Mouse (Mus musculus) adrenal gland, postnatal 25 days (tissue): Measurements from ENCODE around the gene Olfr298. TPM values are rescaled to one million over a fixed set of nuclear protein-coding genes. Genes with fewer than 3 reads are reported as not detected.

Experiments
- DNase-seq: peaks from one replicate; pipeline ENCODE4 v3.0.0; 2021; ENCODE audit warnings: mixed read lengths
- long read RNA-seq: library from polyadenylated mRNA; stranded (forward); transcript quantifications from one replicate; pipeline ENCODE4 v2.0.0, GENCODE M21; 2021
- total RNA-seq: library from RNA; stranded (reverse); gene quantifications from 2 replicates; pipeline ENCODE4 v1.2.3, GENCODE M21; 2021

Gene Olfr298
- total RNA-seq = not detected in 2 replicates
- long read RNA-seq = 0 reads

- DNase-seq = no peak
Observed at GRCm38 (mm10) chr7:86492384-86492783, at the start of gene Olfr298. Olfr298 (minus strand) TSS chr7:86492484.

GRCm38 (mm10) chr7:86519668-86520067 is 27.4 kb upstream of the Olfr298 start, which contains the start of gene Olfr297:
Olfr297 (plus strand) TSS chr7:86519968.
- DNase-seq = no peak

GRCm38 (mm10) chr7:86459621-86460020 is 32.7 kb downstream of the Olfr298 start, which contains the start of gene Olfr299:
Olfr299 (plus strand) TSS chr7:86459921.
- no peak for DNase-seq

Other genes starting within 250 kb of the Olfr298 start
- gene Vmn2r76, start 246.2 kb downstream of the Olfr298 start, total RNA-seq = not detected in 2 replicates
- gene Olfr310, start 215.3 kb downstream of the Olfr298 start, total RNA-seq = not detected in 2 replicates
- not detected in 2 replicates for gene Olfr309, start 178.8 kb downstream of the Olfr298 start, total RNA-seq
- not detected in 2 replicates for gene Olfr308, start 166.9 kb downstream of the Olfr298 start, total RNA-seq
- gene Olfr307, start 154.9 kb downstream of the Olfr298 start, total RNA-seq = not detected in 2 replicates
- gene Olfr305, start 125.6 kb downstream of the Olfr298 start, total RNA-seq = not detected in 2 replicates
- gene Olfr304, start 105.8 kb downstream of the Olfr298 start, total RNA-seq = not detected in 2 replicates
- not detected in 2 replicates for gene Olfr303, start 94.7 kb downstream of the Olfr298 start, total RNA-seq
- gene Olfr301, start 88.6 kb downstream of the Olfr298 start, total RNA-seq = not detected in 2 replicates
- not detected in 2 replicates for gene Olfr299, start 32.6 kb downstream of the Olfr298 start, total RNA-seq
- not detected in 2 replicates for gene Olfr297, start 27.5 kb upstream of the Olfr298 start, total RNA-seq
- not detected in 2 replicates for gene Olfr295, start 91.4 kb upstream of the Olfr298 start, total RNA-seq
- gene Olfr294, start 124.2 kb upstream of the Olfr298 start, total RNA-seq = not detected in 2 replicates
- gene Olfr293, start 156.6 kb upstream of the Olfr298 start, total RNA-seq = not detected in 2 replicates
- not detected in 2 replicates for gene Olfr292, start 195.8 kb upstream of the Olfr298 start, total RNA-seq